Mouse (Mus musculus): ENCODE measurements around the gene Tanc1. TPM values are rescaled to one million over a fixed set of nuclear protein-coding genes. Genes with fewer than 3 reads are reported as not detected.
A peak's percentile ranks its signal among the peaks of the same experiment; 100 is the strongest.
"Not testable (repeated sequence)": the region's sequence is repeated elsewhere in the genome, so short reads cannot be mapped to it uniquely, and the experiment has no call there.

Tanc1 gene
- total RNA-seq (2021) = 10 to 100 TPM in 1 of 2 experiments, 1 to 10 TPM in 1; 9.4 to 10.8 TPM

GRCm38 (mm10) chr2:59611831-59612732 lies at the start of gene Tanc1:
TSS of gene Tanc1 (plus strand) at chr2:59612042.
- intact Hi-C loops (cut with DNase I) = no loop called here
- peak; percentile 77 for DNase-seq

GRCm38 (mm10) chr2:59562215-59562614 lies 49.6 kb upstream of the Tanc1 start:
- intact Hi-C loops (cut with DNase I) = no loop called here

GRCm38 (mm10) chr2:59562696-59563095 lies 49.1 kb upstream of the Tanc1 start:
- intact Hi-C loops (cut with DNase I) = no loop called here
- DNase-seq = peak; percentile 6

More at GRCm38 (mm10) chr2:59562215-59562614, 49.6 kb upstream of the Tanc1 start:
- no peak for DNase-seq

- intact Hi-C loops (cut with DNase I); DNase-seq: not testable (repeated sequence)
Observed at GRCm38 (mm10) chr2:59564029-59564611, 47.7 kb upstream of the Tanc1 start.

GRCm38 (mm10) chr2:59564947-59565346 lies 46.9 kb upstream of the Tanc1 start:
- no peak for DNase-seq
- intact Hi-C loops (cut with DNase I) = no loop called here

- intact Hi-C loops (cut with DNase I) = no loop called here
- DNase-seq = no peak
Observed at GRCm38 (mm10) chr2:59580939-59581338, 30.9 kb upstream of the Tanc1 start.

- intact Hi-C loops (cut with DNase I) = no loop called here
- no peak for DNase-seq
Observed at GRCm38 (mm10) chr2:59583961-59584360, 27.9 kb upstream of the Tanc1 start.

- DNase-seq = no peak
- intact Hi-C loops (cut with DNase I) = no loop called here
Observed at GRCm38 (mm10) chr2:59587387-59588095, 24.3 kb upstream of the Tanc1 start.

GRCm38 (mm10) chr2:59588096-59588405 lies 23.8 kb upstream of the Tanc1 start:
- DNase-seq = no peak
- intact Hi-C loops (cut with DNase I) = no loop called here

GRCm38 (mm10) chr2:59593341-59593902 lies 18.4 kb upstream of the Tanc1 start:
- no peak for DNase-seq
- intact Hi-C loops (cut with DNase I) = no loop called here

- intact Hi-C loops (cut with DNase I) = no loop called here
- DNase-seq = no peak
Observed at GRCm38 (mm10) chr2:59594095-59594494, 17.7 kb upstream of the Tanc1 start.

GRCm38 (mm10) chr2:59596545-59596944 lies 15.3 kb upstream of the Tanc1 start:
- DNase-seq = no peak
- intact Hi-C loops (cut with DNase I) = no loop called here

GRCm38 (mm10) chr2:59598286-59598685 lies 13.6 kb upstream of the Tanc1 start:
- intact Hi-C loops (cut with DNase I) = no loop called here
- no peak for DNase-seq

GRCm38 (mm10) chr2:59598894-59599293 lies 12.9 kb upstream of the Tanc1 start:
- no peak for DNase-seq

GRCm38 (mm10) chr2:59599338-59600111 lies 12.3 kb upstream of the Tanc1 start:
- intact Hi-C loops (cut with DNase I) = no loop called here
- no peak for DNase-seq

More at GRCm38 (mm10) chr2:59598894-59599293, 12.9 kb upstream of the Tanc1 start:
- intact Hi-C loops (cut with DNase I) = no loop called here

GRCm38 (mm10) chr2:59600123-59600840 lies 11.6 kb upstream of the Tanc1 start:
- intact Hi-C loops (cut with DNase I) = no loop called here
- DNase-seq = peak; percentile 35

GRCm38 (mm10) chr2:59600980-59601379 lies 10.9 kb upstream of the Tanc1 start:
- DNase-seq = peak; percentile 5
- intact Hi-C loops (cut with DNase I) = no loop called here

GRCm38 (mm10) chr2:59601452-59601851 lies 10.4 kb upstream of the Tanc1 start:
- intact Hi-C loops (cut with DNase I) = no loop called here

GRCm38 (mm10) chr2:59608958-59609357 lies 2.9 kb upstream of the Tanc1 start:
- intact Hi-C loops (cut with DNase I) = no loop called here
- DNase-seq = no peak

More at GRCm38 (mm10) chr2:59601452-59601851, 10.4 kb upstream of the Tanc1 start:
- DNase-seq = no peak

Data from left cerebral cortex, postnatal 4 days (tissue).